Mouse (Mus musculus) adrenal gland, adult 18-20 months (tissue): ENCODE results near the gene Bmpr2. TPM values are rescaled to one million over a fixed set of nuclear protein-coding genes. Genes with fewer than 3 reads are reported as not detected.
"Not testable (repeated sequence)": the region's sequence is repeated elsewhere in the genome, so short reads cannot be mapped to it uniquely, and the experiment has no call there.

Experiments used
- DNase-seq, 2 experiments: peaks; one replicate each; pipeline ENCODE4 v3.0.0; 2021 to 2022; ENCODE audit warnings: low spot score in 2 of 2
- long read RNA-seq, 2 experiments: library from polyadenylated mRNA; stranded (forward); transcript quantifications; one replicate each; pipeline ENCODE4 v2.0.0; 2021
- total RNA-seq, 2 experiments: library from RNA; stranded (reverse); gene quantifications; 1 replicate in 1 of 2; 2 replicates in 1 of 2; pipeline ENCODE4 v1.2.3; 2021

Gene Bmpr2
- 10 to 100 TPM; 43.7 to 72.9 TPM for total RNA-seq
- long read RNA-seq, experiment 1, full-length matches to known transcripts, result 3 of 3 reads
- long read RNA-seq, experiment 1, partial matches to known transcripts, result 0 of 3 reads
- long read RNA-seq, experiment 1, other reads (novel, unspliced or antisense), result 0 of 3 reads
- long read RNA-seq, experiment 2, full-length matches to known transcripts, result 4 of 8 reads
- long read RNA-seq, experiment 2, partial matches to known transcripts, result 1 of 8 reads
- long read RNA-seq, experiment 2, other reads (novel, unspliced or antisense), result 3 of 8 reads

DNA sequence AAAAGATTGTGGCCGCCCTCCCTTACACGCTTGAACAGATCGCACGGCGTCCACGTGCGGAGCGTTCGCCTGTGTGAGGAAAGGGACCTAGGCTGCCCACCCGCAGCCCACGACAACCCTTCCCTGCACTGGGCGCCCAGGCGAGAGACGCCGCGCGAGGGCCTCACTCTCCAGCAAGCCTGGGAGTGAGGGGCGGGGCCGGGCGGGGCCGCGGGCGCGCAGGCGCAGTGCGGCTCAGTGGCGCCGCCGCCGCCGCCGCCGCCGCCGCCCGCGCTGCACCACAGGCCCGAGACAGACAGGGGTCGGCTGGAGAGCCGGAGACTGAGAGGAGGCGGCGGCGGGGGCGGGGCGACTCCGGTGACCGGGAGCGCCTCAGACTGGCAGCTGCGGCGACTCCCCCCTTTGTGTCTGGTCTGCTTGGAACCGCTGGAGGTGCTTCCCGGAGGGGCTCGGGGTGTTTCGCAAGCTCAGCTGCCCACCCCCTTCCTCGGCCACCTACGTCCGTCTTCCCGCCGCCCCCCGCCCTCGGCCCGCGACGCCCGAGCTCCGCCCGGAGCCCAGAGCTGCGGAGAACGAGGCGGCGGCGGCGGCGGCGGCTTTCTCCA, at the start of gene Bmpr2:
Gene Bmpr2 (plus strand): TSS at position 237 of the 605 bp plus-strand sequence.
- peak; percentile 85 to 88 for DNase-seq

DNA sequence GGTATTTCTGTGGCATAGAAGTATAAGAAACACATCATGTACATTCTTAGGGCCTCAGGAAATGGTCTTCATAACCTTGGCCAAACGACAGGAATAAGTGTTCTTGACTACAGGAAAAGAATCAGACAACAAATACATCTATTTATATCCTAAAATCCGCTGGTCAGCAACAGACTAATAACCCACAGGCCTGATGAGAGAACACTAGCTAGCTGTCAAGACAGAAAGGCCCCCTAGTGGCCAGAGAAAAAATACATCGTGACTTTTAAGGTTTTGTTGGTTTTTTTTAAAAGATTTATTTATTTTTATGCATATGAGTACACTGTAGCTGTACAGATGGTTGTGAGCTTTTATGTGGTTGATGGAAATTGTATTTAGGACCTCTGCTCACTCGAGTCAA, 43.3 kb upstream of the Bmpr2 start:
- DNase-seq, result no peak

DNA sequence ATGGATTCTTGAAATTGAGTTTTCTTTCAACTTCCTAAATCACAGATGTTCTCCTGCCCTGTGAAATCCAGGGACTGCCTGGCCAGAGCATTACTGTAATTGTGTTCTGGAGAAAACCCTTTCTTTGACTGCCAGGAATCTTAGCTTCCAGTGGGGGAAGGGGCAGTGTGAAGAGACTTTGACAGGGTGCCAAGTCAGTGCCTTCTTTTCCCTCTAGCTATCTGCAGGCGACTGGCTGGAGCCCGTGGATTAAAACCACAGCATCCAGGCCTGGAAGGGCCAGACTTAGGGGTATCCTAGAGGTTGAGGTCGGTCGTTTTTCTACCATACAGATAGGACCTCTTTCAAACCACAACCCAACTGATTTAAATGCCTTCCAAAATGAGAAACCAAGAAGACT, 37.5 kb upstream of the Bmpr2 start:
- no peak for DNase-seq

DNA sequence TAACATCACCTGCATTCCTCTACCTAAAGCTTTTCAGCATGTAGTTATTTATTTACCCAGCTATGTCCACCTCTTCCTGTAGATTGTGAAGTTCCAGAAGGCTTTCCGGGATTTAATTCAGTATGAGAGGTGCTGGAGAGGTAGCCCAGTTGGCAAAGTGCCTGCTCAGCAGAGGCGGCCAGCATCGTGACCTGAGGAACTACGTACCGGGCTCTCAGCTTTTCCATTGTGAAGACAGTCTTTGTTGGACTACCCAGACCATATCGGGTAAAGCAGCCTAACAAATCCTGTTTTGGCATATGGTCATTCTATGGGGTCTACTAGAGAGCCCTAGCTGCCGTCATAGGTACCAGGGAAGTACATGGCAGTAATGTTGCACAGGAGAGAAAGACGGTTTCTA, 33.1 kb upstream of the Bmpr2 start:
- DNase-seq, result no peak

DNA sequence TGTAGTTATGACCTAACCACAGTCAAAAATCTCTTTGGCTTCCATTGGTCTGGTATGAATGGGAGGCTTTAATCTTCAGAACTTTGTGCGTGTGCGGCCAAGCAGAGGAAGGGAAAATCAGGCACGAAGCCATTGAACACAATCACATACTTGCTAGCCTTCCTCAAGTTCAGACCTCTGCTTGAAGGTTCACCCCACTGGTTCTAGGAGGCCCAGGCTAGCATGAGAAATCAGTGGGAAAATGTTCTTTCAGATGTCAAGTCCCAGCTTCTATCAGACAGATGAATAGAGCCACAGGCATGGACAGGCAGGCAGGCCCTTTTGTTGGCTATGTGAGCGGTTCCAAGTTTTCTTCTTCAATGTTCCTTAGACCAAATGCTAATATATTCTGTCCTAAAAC, 32.5 kb upstream of the Bmpr2 start:
- DNase-seq, result no peak

DNA sequence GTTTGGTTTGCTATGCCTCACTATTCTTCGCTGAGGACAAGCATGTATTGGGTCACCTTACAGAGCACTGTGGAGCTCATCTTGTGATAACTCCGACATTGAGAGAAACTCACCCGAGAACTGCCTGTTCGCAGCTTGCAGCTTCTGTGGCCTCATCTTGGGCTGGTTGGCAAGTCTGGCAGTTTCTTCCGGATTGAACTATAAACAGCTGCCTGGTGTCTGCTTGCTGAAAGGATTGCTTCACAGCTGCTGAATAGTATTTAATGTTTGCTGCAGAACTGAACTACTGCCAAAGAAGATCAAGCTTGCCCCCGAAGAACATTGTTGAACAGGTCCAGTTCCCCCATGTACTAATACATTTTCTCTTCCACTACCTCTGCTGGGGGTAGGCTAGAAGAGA, 29.1 kb upstream of the Bmpr2 start:
- DNase-seq, result no peak

DNA sequence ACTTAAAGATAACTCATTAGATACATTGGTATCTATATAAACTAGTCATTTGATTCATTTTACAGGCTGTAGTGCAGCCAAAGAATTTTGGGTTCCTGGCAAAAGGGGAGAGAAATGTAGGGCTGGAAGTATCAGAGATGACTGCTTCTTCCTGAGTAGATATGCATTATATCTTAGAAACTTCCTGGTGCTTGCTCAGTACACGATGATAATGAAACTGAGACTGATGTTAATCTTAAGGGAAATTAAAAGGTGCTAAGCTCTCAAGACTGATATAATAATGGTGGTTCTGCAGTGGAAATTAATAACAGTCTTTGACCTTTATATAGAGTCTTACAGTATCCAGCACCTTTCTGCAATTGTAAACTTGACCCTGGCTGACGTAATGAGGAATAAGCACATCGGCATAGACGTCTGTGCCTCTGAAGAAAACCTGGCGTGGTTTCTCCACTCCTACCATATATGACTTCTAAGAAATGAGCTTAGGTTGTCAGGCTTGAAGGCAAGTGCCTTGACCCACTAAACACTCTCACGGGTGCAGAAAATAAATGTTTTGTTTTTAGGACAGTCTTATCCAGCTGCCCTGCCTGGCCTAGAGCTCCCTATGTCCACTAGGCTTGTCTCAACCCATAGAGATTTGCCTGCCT, 24.3 kb upstream of the Bmpr2 start:
- no peak for DNase-seq

DNA sequence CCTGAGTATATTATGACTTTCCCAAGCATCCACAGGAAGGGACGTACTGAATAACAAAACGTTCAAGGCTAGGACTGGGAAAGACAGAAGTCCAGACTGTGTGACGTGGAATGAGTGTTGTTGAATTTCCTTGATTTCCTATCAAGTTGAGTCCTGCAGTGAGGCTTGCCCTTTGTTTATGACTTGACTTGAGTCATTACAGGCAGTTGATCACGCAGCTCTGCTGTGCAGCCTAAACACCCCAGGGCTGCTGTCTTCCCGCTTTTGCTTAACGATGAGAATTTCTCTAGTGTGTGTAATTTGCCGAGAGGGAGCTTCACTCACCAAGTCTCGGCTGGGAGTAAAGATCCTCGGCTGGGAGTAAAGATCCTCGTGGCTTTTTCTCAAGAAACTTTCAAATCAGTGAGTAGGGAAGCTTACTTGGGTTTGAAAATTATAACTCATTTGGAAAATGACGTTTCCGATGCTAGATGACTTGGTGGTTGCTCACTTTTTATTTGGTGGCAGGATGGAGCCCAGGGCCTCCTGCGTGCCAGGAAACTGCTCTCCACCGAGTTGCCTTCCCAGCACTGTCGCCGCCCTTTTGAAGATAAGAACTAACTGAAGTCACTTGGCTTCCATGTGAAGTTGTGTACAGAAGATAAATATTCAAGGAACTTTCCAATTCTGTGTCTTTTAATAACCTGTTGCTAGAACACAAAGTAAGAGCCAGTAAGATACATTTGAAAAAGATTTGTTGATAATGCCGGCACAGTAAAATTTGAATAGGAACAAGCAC, 23.4 kb upstream of the Bmpr2 start:
- DNase-seq, result no peak

DNA sequence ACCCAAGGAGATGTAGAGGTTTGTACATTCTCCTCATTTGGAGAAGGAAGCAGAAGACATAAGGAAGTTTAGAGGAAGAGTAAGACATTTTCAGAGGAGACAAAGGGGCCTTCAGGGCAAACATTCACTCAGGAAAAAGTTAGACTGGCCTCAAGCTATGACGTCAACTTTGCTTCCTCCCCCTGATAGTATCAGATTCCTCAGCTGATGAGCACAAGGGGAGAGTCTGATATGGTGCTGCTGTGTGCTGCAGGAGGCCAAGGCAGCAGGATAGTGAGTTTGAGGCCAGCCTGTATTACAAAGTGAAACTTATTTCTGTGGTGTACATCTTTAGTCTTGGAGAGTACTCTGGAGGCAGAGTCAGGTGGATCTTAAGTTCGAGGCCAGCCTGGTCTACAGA, 14.2 kb upstream of the Bmpr2 start:
- no peak for DNase-seq

DNA sequence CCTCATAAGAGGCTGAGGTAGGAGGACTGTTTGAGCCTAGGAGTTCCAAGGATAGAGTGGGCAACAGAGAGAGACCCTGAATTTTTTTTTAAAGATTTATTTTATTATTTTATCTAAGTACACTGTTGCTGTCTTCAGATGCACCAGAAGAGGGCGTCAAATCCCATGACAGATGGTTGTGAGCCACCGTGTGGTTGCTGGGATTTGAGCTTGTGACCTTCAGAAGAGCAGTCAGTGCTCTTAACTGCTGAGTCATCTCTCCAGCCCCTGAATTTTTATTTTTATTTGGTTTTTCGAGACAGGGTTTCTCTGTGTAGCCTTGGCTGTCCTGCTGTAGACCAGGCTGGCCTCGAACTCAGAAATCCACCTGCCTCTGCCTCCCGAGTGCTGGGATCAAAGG, 13.5 kb upstream of the Bmpr2 start:
- not testable (repeated sequence) for DNase-seq

DNA sequence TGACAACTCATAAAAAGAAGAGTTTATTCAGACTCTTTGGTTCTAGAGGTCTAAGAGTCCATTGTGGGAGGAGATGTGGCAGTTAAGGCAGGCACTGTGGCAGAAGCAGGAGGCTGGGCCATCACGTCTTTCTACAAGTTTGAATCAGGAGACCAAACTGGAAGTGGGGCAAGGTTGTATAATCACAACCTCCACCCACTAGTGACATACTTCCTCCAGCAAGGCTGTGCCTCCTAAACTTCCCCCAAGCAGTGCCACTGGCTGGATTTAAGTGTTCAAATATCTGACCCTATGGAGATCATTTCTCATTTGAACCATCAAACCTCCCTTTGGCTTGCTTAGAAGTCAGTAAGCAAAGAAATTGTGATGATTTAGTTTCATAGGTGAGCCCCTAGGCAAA, 7.9 kb upstream of the Bmpr2 start:
- DNase-seq, result no peak

DNA sequence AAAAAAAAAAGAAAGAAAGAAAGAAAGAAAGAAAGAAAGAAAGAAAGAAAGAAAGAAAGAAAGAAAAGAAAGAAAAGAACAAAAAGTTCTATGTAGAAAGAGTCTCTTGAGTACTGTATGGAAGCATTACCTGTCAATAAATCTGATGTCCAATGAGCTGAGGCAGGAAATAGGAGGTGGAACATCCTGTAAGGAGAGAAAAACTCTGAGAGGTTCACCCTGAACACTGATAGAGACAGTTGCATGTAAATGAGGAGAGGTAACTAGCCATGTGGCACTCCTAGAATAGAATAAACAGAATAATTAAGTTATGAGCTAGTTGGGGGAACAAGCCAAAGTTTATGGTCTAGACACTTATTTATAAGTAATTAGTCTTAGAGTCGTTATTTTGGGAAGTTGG, 4.9 kb upstream of the Bmpr2 start:
- no peak for DNase-seq

DNA sequence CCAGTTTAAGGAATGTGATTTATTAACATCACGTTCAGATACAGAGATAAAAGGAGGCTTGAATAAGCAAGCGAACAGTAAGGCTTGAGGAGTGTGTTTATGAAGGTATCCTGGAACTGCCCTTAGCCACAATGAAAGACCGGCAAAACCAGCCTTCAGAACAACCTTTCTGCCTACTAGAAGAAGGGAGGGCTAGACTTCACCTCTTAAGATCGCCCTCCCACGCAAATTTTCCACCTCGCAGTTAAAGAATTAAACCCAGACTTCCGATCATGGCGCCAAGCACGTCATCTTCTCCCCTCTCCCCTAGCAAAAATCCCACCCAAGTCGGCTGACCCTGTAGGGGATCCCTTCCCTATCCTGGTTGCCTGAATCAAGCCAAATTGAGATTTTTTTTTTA, 992 bp upstream of the Bmpr2 start:
- DNase-seq, result peak; percentile 23 to 28

DNA sequence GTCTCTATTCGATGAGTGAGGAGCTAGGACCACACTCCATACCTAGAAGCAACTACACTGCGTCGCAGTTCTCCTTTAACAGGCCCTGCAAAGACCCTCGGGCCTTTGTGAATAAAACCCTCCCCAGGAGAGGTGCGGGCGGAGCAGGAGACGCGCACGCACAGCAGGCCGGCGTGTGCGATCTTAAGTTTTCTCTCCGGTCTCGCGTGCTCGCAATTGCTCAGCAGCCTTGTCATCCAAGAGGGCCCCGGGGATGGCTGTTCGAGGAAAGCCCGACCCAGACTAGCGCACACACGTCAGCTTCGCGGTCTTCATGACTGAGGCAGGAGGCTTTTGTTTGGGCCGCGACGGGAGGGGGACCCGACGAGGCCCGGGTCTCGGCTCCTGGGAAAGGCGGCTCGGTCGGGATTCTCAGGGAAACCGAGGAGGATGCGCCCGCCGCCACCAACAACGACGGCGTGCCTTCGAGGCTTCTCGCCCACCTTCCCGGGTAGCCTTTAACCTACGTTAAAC, 493 bp upstream of the Bmpr2 start:
- DNase-seq, result no peak

DNA sequence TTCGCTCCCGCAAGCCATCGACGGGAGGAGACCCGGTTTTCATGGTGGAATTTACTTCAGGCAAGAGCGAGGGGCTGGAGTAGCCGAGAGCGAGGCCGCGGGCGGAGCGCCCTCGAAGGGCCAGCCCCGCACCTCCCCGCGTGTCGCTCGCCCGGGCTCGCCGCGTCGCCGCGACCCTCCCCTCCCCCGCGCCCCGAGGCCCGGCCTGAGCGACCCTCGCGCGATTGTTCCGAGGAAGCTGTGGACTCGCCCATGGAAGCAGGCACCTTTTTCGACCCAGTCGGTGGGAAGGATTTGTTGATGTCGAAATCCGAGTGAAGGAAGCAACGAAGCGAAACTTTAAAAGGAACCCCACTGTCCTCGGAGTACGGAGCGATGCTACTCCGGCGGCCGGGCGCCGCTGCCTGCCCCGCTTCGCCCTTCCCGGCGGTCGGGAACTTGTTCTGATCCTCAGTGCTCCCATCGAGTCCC, 616 bp downstream of the Bmpr2 start:
- peak; percentile 55 to 65 for DNase-seq

DNA sequence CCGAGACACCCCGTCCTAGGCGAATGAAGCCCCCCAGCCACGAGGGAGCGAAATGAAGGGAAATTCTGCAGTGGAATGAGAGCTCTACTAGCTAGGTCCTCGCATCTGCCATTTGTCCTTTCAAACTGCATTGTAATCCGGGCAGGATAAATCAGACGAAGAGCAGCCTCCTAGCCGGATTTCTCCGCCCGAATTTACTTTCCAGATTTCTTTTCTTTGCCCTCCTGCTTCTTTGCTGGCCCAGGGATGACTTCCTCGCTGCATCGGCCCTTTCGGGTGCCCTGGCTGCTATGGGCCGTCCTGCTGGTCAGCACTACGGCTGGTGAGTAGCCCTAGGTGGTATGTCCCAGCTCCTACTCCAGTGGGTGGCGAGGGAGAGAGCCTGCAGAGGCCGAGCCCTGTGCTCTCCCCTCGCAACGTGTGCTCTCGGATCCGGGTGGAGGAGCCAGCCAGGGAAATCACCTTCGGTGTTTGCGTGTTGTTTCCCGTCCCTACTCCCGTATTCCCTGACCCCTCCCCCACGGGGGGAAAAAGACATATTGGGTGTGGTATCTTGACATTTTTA, 1.3 kb downstream of the Bmpr2 start:
- DNase-seq, result peak; percentile 39 to 56

DNA sequence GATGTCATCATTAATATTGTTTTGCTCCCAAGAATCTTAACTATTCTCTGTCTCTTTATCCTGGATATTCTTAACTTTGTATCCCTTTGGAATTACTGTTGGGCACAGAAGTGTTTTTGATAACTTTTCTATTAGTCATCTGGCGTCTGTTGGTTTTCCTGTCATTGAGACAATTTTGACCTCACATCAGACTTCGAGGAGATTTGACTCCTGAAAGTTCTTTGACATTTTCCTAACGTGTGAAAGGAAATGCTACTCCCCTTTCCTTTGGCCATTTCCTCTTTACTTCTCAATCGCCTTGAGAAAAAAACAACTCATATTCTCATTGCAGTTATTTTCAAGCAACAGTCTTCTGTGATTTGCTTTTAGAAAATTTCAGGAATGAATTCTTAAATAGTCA, 2.1 kb downstream of the Bmpr2 start:
- DNase-seq, result no peak

DNA sequence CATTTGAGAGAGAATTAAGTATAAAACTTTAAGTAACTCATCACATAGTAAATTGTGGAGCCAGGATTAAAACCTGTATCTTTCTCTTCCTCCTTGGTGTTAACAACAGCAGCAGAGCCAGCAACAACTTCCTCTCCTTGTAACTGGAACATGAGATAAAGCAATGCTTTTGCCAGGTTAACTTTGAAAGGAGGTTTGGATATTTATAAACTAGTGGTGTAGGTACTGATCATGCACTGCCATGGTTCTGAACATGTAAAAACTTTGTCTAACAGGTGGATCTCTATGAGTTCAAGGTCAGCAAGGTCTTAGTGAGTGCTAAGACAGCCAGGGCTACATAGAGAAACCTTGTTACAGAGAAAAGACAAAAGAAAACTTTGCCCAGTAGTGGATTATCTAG, 3.4 kb downstream of the Bmpr2 start:
- DNase-seq, result no peak

DNA sequence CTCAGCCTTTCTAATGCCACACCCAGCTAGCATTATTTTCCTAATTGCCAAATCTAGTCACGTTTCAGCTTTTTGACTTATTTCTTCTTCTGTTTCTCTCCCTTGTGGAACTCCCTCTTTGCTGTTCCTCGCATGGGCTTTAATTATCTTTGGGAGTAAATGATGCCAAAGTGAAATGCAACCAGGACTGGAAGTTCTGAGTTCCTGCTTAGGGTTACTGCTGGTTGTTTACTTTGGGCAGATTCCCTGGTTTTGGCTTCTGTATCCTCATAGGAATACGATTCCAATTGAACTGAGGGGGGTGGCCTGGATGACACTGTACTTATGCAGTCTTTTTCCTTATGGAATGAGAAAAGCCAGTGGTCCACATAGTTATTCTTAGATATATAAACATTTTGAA, 8.7 kb downstream of the Bmpr2 start:
- no peak for DNase-seq

DNA sequence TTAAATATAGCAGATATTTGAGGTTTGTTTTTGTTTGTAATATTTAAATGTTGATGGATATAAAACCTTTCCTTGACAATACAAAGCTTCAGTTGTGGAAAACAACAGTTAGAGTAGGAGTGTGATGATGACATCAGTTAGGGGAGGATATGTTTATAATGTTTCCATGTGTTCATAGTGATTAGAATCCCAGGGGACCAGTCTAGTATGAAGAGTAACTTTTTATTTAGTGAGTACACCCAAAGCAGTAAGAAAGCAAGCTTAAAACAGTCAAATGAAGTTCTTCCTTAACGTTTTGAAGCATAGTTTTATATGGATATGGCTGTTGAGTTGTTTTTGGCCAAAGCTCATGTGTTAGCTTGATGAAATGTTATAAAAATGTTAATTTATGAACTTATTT, 17.9 kb downstream of the Bmpr2 start:
- DNase-seq, result no peak

DNA sequence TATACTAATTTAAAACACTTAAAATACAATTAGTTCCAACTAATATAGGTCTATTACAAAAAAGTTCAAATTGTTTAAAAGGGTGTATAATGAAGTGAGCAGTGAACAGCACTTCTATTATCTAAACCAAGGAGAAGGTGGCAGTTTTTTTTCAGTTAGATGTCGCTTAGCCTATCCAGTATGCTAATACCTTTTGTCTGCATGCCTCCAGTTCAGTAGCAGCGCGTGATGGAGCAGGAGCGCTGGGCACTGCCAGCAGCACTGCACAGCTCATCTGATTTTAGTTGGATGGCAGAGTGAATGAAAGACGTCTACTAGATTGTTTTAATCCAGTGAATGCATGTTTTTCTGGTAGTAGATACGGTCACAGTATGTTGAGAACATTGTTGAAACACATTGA, 25.8 kb downstream of the Bmpr2 start:
- no peak for DNase-seq
